Mouse (Mus musculus): ENCODE data around the gene Shb. TPM values are rescaled to one million over a fixed set of nuclear protein-coding genes. Genes with fewer than 3 reads are reported as not detected.

Shb gene
- total and polyA plus RNA-seq, 3 experiments: 7.7 to 15.5 (median 8.6) TPM

- Histone ChIP-seq H3K4me2 (ENCODE audit: insufficient read depth, low read depth, poor library complexity, severe bottlenecking) (no peak overlapping the region), H3K36me3 (replicated peaks in 1 of 2; ENCODE audit: control insufficient read depth in 1 of 2, insufficient read depth in 1 of 2, low read length in 1 of 2) (peaks cover 14 to 27% of the 10 kb centered on the region in 2 experiments), H3K79me2 (replicated peaks; ENCODE audit: control insufficient read depth, extremely low read depth, insufficient read depth, poor library complexity, severe bottlenecking) (no peaks in the 10 kb centered on the region), H3K27ac (ENCODE audit: insufficient read depth, low read depth) (no peak overlapping the region), H3K9me3 (replicated peaks; ENCODE audit: low read length) (no peaks in the 10 kb centered on the region), H3K27me3 (replicated peaks) (no peaks in the 10 kb centered on the region), H3K4me1 (ENCODE audit: control insufficient read depth in 1 of 2, insufficient read depth in 2 of 2) (peaks cover 0 to 2% of the 10 kb centered on the region in 2 experiments; a peak in 1 of 4 replicates), H3K9ac (ENCODE audit: insufficient read depth, low read depth) (no peak overlapping the region), H3K4me3 (replicated peaks in 1 of 3; ENCODE audit: low read depth in 2 of 3, low read length in 2 of 3, poor library complexity in 1 of 3) (no peak overlapping the region)
- no peak for TF ChIP-seq JUND (conservative IDR thresholded peaks at IDR 0.05; ENCODE audit: low read depth, low read length)
- no peak for TF ChIP-seq GABPA (IDR thresholded peaks at IDR 0.05; ENCODE audit: insufficient replicate concordance, low read depth, low read length)
- TF ChIP-seq SIN3A (IDR thresholded peaks at IDR 0.05; ENCODE audit: low read length): no peak
- no peak for TF ChIP-seq EP300 (IDR thresholded peaks at IDR 0.05; ENCODE audit: low read length)
- no peak for TF ChIP-seq CHD1 (IDR thresholded peaks at IDR 0.05; ENCODE audit: low read depth, low read length)
- no peak for TF ChIP-seq MAFK (IDR thresholded peaks at IDR 0.05; ENCODE audit: insufficient replicate concordance, low read length)
- no peak for TF ChIP-seq ZMIZ1 (IDR thresholded peaks at IDR 0.05; ENCODE audit: low read depth, low read length)
- TF ChIP-seq USF2 (conservative IDR thresholded peaks at IDR 0.05; ENCODE audit: low read depth, low read length): no peak
- no peak for TF ChIP-seq SMC3 (IDR thresholded peaks at IDR 0.05; ENCODE audit: low read depth, low read length)
- TF ChIP-seq USF1 (IDR thresholded peaks at IDR 0.05; ENCODE audit: low read depth, low read length): no peak
- no peak for TF ChIP-seq ZC3H11A (IDR thresholded peaks at IDR 0.05; ENCODE audit: low read depth, low read length)
- no peak for TF ChIP-seq RCOR1 (conservative IDR thresholded peaks at IDR 0.05; ENCODE audit: low read depth, low read length)
- TF ChIP-seq POLR2A (IDR thresholded peaks at IDR 0.05; ENCODE audit: low read depth, low read length): no peak
- in situ Hi-C loops (cut with MboI; ENCODE audit: low pct_ligation_motif_present, low pct_unique_long_range_greater_than_20kb, low sequenced_read_pairs) (no loop called here), dilution Hi-C loops (cut with MboI; ENCODE audit: extremely low pct_ligation_motif_present, extremely low pct_unique_long_range_greater_than_20kb, low sequenced_read_pairs) (no loop called here)
- no peak for DNase-seq (ENCODE audit: extremely low read depth)
Observed at GRCm38 (mm10) chr4:45393658-45394057, 138.6 kb downstream of the Shb start.

DNA sequence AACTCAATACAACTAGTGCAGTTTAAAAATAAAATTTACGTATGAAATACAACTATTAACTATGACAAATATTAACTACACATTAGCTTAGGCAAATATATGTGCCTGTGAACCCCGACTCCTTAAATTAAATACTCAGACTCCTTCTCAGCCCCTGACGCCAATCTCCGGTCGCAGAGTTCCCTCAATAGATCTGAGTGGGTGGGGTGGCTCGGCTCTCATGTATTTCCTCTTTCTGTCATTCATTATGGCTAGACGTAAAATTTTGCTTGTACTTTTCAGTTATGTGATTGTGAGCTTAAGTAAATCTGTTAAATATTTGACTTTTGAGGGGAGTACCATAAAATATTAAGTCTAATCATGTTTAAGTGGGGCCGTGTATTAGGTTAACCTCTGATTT lies 139.3 kb downstream of the Shb start:
- H3K27me3 ChIP-seq (replicated peaks): no peaks in the 10 kb centered on the region
- no peaks in the 10 kb centered on the region for H3K79me2 ChIP-seq (replicated peaks; ENCODE audit: control insufficient read depth, extremely low read depth, insufficient read depth, poor library complexity, severe bottlenecking)
- H3K4me1 ChIP-seq (ENCODE audit: control insufficient read depth in 1 of 2, insufficient read depth in 2 of 2): peaks cover 0 to 2% of the 10 kb centered on the region in 2 experiments; a peak in 1 of 4 replicates
- DNase-seq (ENCODE audit: extremely low read depth): no peak
- peaks cover 8 to 20% of the 10 kb centered on the region in 2 experiments for H3K36me3 ChIP-seq (replicated peaks in 1 of 2; ENCODE audit: control insufficient read depth in 1 of 2, insufficient read depth in 1 of 2, low read length in 1 of 2)
- in situ Hi-C loops (cut with MboI; ENCODE audit: low pct_ligation_motif_present, low pct_unique_long_range_greater_than_20kb, low sequenced_read_pairs): no loop called here
- TF ChIP-seq GABPA (IDR thresholded peaks at IDR 0.05; ENCODE audit: insufficient replicate concordance, low read depth, low read length): no peak
- no peak for TF ChIP-seq POLR2A (IDR thresholded peaks at IDR 0.05; ENCODE audit: low read depth, low read length)
- no peak for TF ChIP-seq HCFC1 (IDR thresholded peaks at IDR 0.05; ENCODE audit: low read depth, low read length)
- TF ChIP-seq EP300 (IDR thresholded peaks at IDR 0.05; ENCODE audit: low read length): no peak
- no peak for TF ChIP-seq E2F4 (IDR thresholded peaks at IDR 0.05; ENCODE audit: insufficient replicate concordance, low read depth, low read length)
- TF ChIP-seq USF2 (conservative IDR thresholded peaks at IDR 0.05; ENCODE audit: low read depth, low read length): no peak
- TF ChIP-seq JUND (conservative IDR thresholded peaks at IDR 0.05; ENCODE audit: low read depth, low read length): no peak
- no peak for TF ChIP-seq ETS1 (conservative IDR thresholded peaks at IDR 0.05; ENCODE audit: low read depth, low read length)
- TF ChIP-seq SMC3 (IDR thresholded peaks at IDR 0.05; ENCODE audit: low read depth, low read length): no peak
- TF ChIP-seq POLR2AphosphoS2 (IDR thresholded peaks at IDR 0.05; ENCODE audit: low read depth, low read length): no peak
- TF ChIP-seq SIN3A (IDR thresholded peaks at IDR 0.05; ENCODE audit: low read length): no peak
- no peak overlapping the region for H3K27ac ChIP-seq (ENCODE audit: insufficient read depth, low read depth)
- H3K9ac ChIP-seq (ENCODE audit: insufficient read depth, low read depth): no peak overlapping the region
- H3K9me3 ChIP-seq (replicated peaks; ENCODE audit: low read length): no peaks in the 10 kb centered on the region
- no peak overlapping the region for H3K4me3 ChIP-seq (replicated peaks in 1 of 3; ENCODE audit: low read depth in 2 of 3, low read length in 2 of 3, poor library complexity in 1 of 3)
- dilution Hi-C loops (cut with MboI; ENCODE audit: extremely low pct_ligation_motif_present, extremely low pct_unique_long_range_greater_than_20kb, low sequenced_read_pairs): no loop called here
- no peak overlapping the region for H3K4me2 ChIP-seq (ENCODE audit: insufficient read depth, low read depth, poor library complexity, severe bottlenecking)

Data from CH12.LX (cell line).